Comparison of ENCODE assay signal across 9 mouse cellular contexts in genomic region chr19:5910221-5910620, GRCm38 (mm10). TPM values are rescaled to one million over a fixed set of nuclear protein-coding genes. Genes with fewer than 3 reads are reported as not detected.
A peak's percentile ranks its signal among the peaks of the same experiment; 100 is the strongest.
DNase-seq lines count a peak whose midpoint lies in the region; ATAC-seq and TF ChIP-seq lines count a peak whose summit lies in the region.
"Had no signal": no experiment of that assay in that cellular context is flagged by ENCODE, and none has a peak within 500 bp of the region (broad histone marks: within the 10 kb centered on the region; RNA-seq: fewer than 3 reads in every experiment).

No protein-coding gene starts in this region.

- no peaks in the 10 kb centered on the region for H3K27me3 ChIP-seq in megakaryocyte, embryonic 14.5 days (replicated peaks)
- H3K27me3 ChIP-seq in liver, embryonic 14.5 days (ENCODE audit: control insufficient read depth, insufficient read depth, low read length) = no peaks in the 10 kb centered on the region
- H3K27me3 ChIP-seq in stomach, postnatal 0 days (ENCODE audit: control insufficient read depth, insufficient read depth, low read length) = no peaks in the 10 kb centered on the region

- no peaks in the 10 kb centered on the region for H3K9me3 ChIP-seq in megakaryocyte, embryonic 14.5 days
- no peaks in the 10 kb centered on the region for H3K9me3 ChIP-seq in liver, embryonic 14.5 days (ENCODE audit: control insufficient read depth, low read length)
- H3K9me3 ChIP-seq in stomach, postnatal 0 days (ENCODE audit: control insufficient read depth, low read length) = no peaks in the 10 kb centered on the region

- H3K9ac ChIP-seq in liver, embryonic 14.5 days (replicated peaks) = no peak overlapping the region
- H3K9ac ChIP-seq in stomach, postnatal 0 days (ENCODE audit: low read length) = no peak overlapping the region

- peaks cover 48% of the 10 kb centered on the region for H3K36me3 ChIP-seq in megakaryocyte, embryonic 14.5 days (replicated peaks; ENCODE audit: low read length)
- H3K36me3 ChIP-seq in liver, embryonic 14.5 days (replicated peaks; ENCODE audit: control insufficient read depth, insufficient read depth, low read depth) = peaks cover 29% of the 10 kb centered on the region
- peaks cover 15% of the 10 kb centered on the region for H3K36me3 ChIP-seq in stomach, postnatal 0 days (ENCODE audit: control insufficient read depth, insufficient read depth, low read length)

- no peak for ATAC-seq in megakaryocyte, adult 5-6 weeks (ENCODE audit: poor library complexity, severe bottlenecking)
- ATAC-seq in liver, embryonic 14.5 days (ENCODE audit: insufficient read depth) = no peak
- no peak for ATAC-seq in stomach, postnatal 0 days (ENCODE audit: low FRiP score, low TSS enrichment)

- peak overlapping the region; percentile 94 for H3K4me2 ChIP-seq in liver, embryonic 14.5 days (ENCODE audit: low read depth)
- peak overlapping the region; percentile 35 for H3K4me2 ChIP-seq in stomach, postnatal 0 days (replicated peaks; ENCODE audit: low read depth)

- no peak; the same call in 1 of the 2 replicates for TF ChIP-seq CTCF in liver, embryonic 14.5 days (IDR thresholded peaks at IDR 0.05; ENCODE audit: low read depth)
- TF ChIP-seq CTCF in stomach, postnatal 0 days (IDR thresholded peaks at IDR 0.05; ENCODE audit: low read depth) = peak; percentile 33; the same call in 1 of the 2 replicates

- H3K27ac ChIP-seq in liver, embryonic 14.5 days = no peak overlapping the region
- H3K27ac ChIP-seq in stomach, postnatal 0 days (replicated peaks) = peak overlapping the region; percentile 24; the same call in 1 of the 2 replicates

- no peak for TF ChIP-seq EP300 in liver, embryonic 14.5 days (IDR thresholded peaks at IDR 0.05; ENCODE audit: low read depth)
- TF ChIP-seq EP300 in stomach, postnatal 0 days (optimal IDR thresholded peaks at IDR 0.05) = no peak

- peak overlapping the region; percentile 98 for H3K4me3 ChIP-seq in megakaryocyte, embryonic 14.5 days (replicated peaks)
- H3K4me3 ChIP-seq in liver, embryonic 14.5 days (ENCODE audit: insufficient read depth in 1 of 2, low read depth in 2 of 2, low read length in 2 of 2) = 0 out of 4 replicates have a peak overlapping the region, but pooled peaks of 1 of the 2 experiments have one; percentile 2
- 0 out of 2 replicates have a peak overlapping the region, but pooled peaks have one; percentile 3 for H3K4me3 ChIP-seq in stomach, postnatal 0 days (ENCODE audit: low read depth, low read length)

- peak; percentile 62 to 63 for DNase-seq in cerebellum, postnatal 14 days
- DNase-seq in cerebellum, postnatal 36 days = no peak
- DNase-seq in liver, embryonic 14.5 days (ENCODE audit: low read depth in 3 of 3, low spot score in 3 of 3) = no peak
- DNase-seq in stomach, postnatal 0 days (ENCODE audit: low spot score) = peak; percentile 41
- no peak for DNase-seq in layer of hippocampus, postnatal 25 days (ENCODE audit: extremely low spot score in 1 of 2, low spot score in 1 of 2)
- no peak for DNase-seq in spleen, adult 12 weeks (ENCODE audit: low spot score)
- DNase-seq: adrenal gland, postnatal 36 days had no signal

- 67% methylated on average over 6 of the region's 6 CpGs for WGBS in liver, embryonic 14.5 days (ENCODE audit: insufficient replicate concordance)
- WGBS in stomach, postnatal 0 days = 31% methylated on average over 6 of the region's 6 CpGs

- peaks cover 72% of the 10 kb centered on the region for H3K4me1 ChIP-seq in megakaryocyte, embryonic 14.5 days
- peaks cover 20 to 29% of the 10 kb centered on the region in 2 experiments for H3K4me1 ChIP-seq in liver, embryonic 14.5 days (replicated peaks; ENCODE audit: control insufficient read depth in 2 of 2, insufficient read depth in 2 of 2, low read length in 1 of 2)
- H3K4me1 ChIP-seq in stomach, postnatal 0 days (replicated peaks; ENCODE audit: control insufficient read depth, insufficient read depth) = peaks cover 6% of the 10 kb centered on the region

RNA-seq across cellular contexts. Expression of gene Dpf2, which starts 2.6 kb away (rescaled TPM):
- 23.0 and 44.7 TPM in 2 replicates for polyA plus RNA-seq in megakaryocyte, embryonic 14.5 days (2012; ENCODE audit: insufficient read depth, low replicate concordance)
- total RNA-seq in megakaryocyte, adult 5-6 weeks (2015) = 52.2 and 52.4 TPM in 2 replicates
- 88.7 and 107 TPM in 2 replicates for total RNA-seq in megakaryocyte, adult 5-6 weeks (2017)
- 35.3 and 36.0 TPM in 2 replicates for polyA plus RNA-seq in liver, embryonic 14.5 days (2012; rRNA removed)
- polyA plus RNA-seq in liver, embryonic 14.5 days (2014; fragmentation: Nextera tagmentation; extraction: Ambion mirVana) = 45.1 and 54.5 TPM in 2 replicates
- polyA plus RNA-seq in stomach, postnatal 0 days (2015; fragmentation: Nextera tagmentation; extraction: Ambion mirVana) = 47.0 and 54.9 TPM in 2 replicates
- 10 to 100 TPM; 82.5 to 95.6 TPM for total RNA-seq in layer of hippocampus, postnatal 25 days (2021)

RNA-seq across cellular contexts. Expression of gene Cdc42ep2, which starts 14.4 kb away (rescaled TPM):
- polyA plus RNA-seq in megakaryocyte, embryonic 14.5 days (2012; ENCODE audit: insufficient read depth, low replicate concordance) = 4.4 and 15.7 TPM in 2 replicates
- 3.0 and 3.4 TPM in 2 replicates for total RNA-seq in megakaryocyte, adult 5-6 weeks (2015)
- total RNA-seq in megakaryocyte, adult 5-6 weeks (2017) = 1.7 and 1.9 TPM in 2 replicates
- 2.2 and 2.3 TPM in 2 replicates for polyA plus RNA-seq in liver, embryonic 14.5 days (2012; rRNA removed)
- 1.6 and 2.1 TPM in 2 replicates for polyA plus RNA-seq in liver, embryonic 14.5 days (2014; fragmentation: Nextera tagmentation; extraction: Ambion mirVana)
- polyA plus RNA-seq in stomach, postnatal 0 days (2015; fragmentation: Nextera tagmentation; extraction: Ambion mirVana) = 7.9 and 8.1 TPM in 2 replicates
- total RNA-seq in layer of hippocampus, postnatal 25 days (2021) = 1 to 10 TPM; 6.3 to 6.4 TPM

RNA-seq across cellular contexts. Expression of gene Tigd3, which starts 16.3 kb away (rescaled TPM):
- 0.57 and 1.3 TPM in 2 replicates for polyA plus RNA-seq in megakaryocyte, embryonic 14.5 days (2012; ENCODE audit: insufficient read depth, low replicate concordance)
- total RNA-seq in megakaryocyte, adult 5-6 weeks (2015) = 0.54 and 0.59 TPM in 2 replicates
- total RNA-seq in megakaryocyte, adult 5-6 weeks (2017) = 1.0 and 1.8 TPM in 2 replicates
- polyA plus RNA-seq in liver, embryonic 14.5 days (2012; rRNA removed) = 2.2 and 2.4 TPM in 2 replicates
- polyA plus RNA-seq in liver, embryonic 14.5 days (2014; fragmentation: Nextera tagmentation; extraction: Ambion mirVana) = 1.1 TPM in 2 replicates
- 0.77 and 1.0 TPM in 2 replicates for polyA plus RNA-seq in stomach, postnatal 0 days (2015; fragmentation: Nextera tagmentation; extraction: Ambion mirVana)
- 1 to 10 TPM; 3.4 TPM for total RNA-seq in layer of hippocampus, postnatal 25 days (2021)

RNA-seq across cellular contexts. Expression of gene Slc25a45, which starts 32.6 kb away (rescaled TPM):
- polyA plus RNA-seq in megakaryocyte, embryonic 14.5 days (2012; ENCODE audit: insufficient read depth, low replicate concordance) = 3.6 and 6.9 TPM in 2 replicates
- 55.6 and 67.9 TPM in 2 replicates for total RNA-seq in megakaryocyte, adult 5-6 weeks (2015)
- total RNA-seq in megakaryocyte, adult 5-6 weeks (2017) = 69.1 and 73.5 TPM in 2 replicates
- polyA plus RNA-seq in liver, embryonic 14.5 days (2012; rRNA removed) = 5.3 and 5.8 TPM in 2 replicates
- polyA plus RNA-seq in liver, embryonic 14.5 days (2014; fragmentation: Nextera tagmentation; extraction: Ambion mirVana) = 3.2 and 4.6 TPM in 2 replicates
- 2.9 and 3.2 TPM in 2 replicates for polyA plus RNA-seq in stomach, postnatal 0 days (2015; fragmentation: Nextera tagmentation; extraction: Ambion mirVana)
- 1 to 10 TPM; 3.1 to 3.4 TPM for total RNA-seq in layer of hippocampus, postnatal 25 days (2021)

RNA-seq across cellular contexts. Expression of gene Frmd8, which starts 35.1 kb away (rescaled TPM):
- 28.5 and 57.6 TPM in 2 replicates for polyA plus RNA-seq in megakaryocyte, embryonic 14.5 days (2012; ENCODE audit: insufficient read depth, low replicate concordance)
- 21.4 and 21.9 TPM in 2 replicates for total RNA-seq in megakaryocyte, adult 5-6 weeks (2015)
- total RNA-seq in megakaryocyte, adult 5-6 weeks (2017) = 19.3 and 23.3 TPM in 2 replicates
- 5.9 and 6.7 TPM in 2 replicates for polyA plus RNA-seq in liver, embryonic 14.5 days (2012; rRNA removed)
- 6.6 and 8.4 TPM in 2 replicates for polyA plus RNA-seq in liver, embryonic 14.5 days (2014; fragmentation: Nextera tagmentation; extraction: Ambion mirVana)
- 13.8 and 18.8 TPM in 2 replicates for polyA plus RNA-seq in stomach, postnatal 0 days (2015; fragmentation: Nextera tagmentation; extraction: Ambion mirVana)
- total RNA-seq in layer of hippocampus, postnatal 25 days (2021) = 10 to 100 TPM; 15.6 to 15.8 TPM

Comparison
In these comparisons a context has a peak if more than half of its experiments do, and no peak if none do; other contexts are left out.
1. DNase-seq: peak in cerebellum, postnatal 14 days (2 of 2) and stomach, postnatal 0 days (single experiment); none in cerebellum, postnatal 36 days (0 of 2), liver, embryonic 14.5 days (0 of 3), layer of hippocampus, postnatal 25 days (0 of 2) and spleen, adult 12 weeks (single experiment).